Mouse (Mus musculus): ENCODE results near the gene Fam181a. TPM values are rescaled to one million over a fixed set of nuclear protein-coding genes. Genes with fewer than 3 reads are reported as not detected.

Gene Fam181a
- total RNA-seq (2022), result 1 to 10 TPM; 2.0 to 3.3 (median 2.3) TPM

DNA sequence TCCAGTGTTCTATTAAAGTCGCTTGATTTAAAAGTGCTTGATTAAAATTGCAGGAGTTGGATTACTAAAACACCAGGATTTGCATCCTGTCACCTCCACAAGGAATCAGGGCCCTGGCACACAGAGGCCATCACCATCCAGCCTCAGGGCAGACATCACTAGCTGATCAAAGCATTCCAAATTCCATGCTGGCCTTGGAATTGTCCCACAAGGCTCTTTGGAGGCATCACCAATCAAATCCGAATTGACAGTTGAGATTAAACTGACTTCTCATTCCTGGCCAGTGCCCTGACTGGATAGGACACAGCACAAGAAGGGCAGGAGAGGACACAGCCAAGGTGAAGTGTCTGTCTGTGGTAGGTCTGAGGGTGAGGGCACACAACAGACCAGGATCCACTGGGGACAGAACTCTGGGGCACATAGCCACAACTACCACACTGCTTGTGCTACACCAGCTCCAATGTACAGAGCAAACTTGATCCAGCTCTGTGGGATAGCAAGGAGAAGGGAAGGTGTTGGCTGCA is at the start of gene Fam181a:
Fam181a (plus strand) TSS at position 232 of the 524 bp plus-strand sequence.
- DNase-seq (ENCODE audit: low spot score in 2 of 2), result no peak

DNA sequence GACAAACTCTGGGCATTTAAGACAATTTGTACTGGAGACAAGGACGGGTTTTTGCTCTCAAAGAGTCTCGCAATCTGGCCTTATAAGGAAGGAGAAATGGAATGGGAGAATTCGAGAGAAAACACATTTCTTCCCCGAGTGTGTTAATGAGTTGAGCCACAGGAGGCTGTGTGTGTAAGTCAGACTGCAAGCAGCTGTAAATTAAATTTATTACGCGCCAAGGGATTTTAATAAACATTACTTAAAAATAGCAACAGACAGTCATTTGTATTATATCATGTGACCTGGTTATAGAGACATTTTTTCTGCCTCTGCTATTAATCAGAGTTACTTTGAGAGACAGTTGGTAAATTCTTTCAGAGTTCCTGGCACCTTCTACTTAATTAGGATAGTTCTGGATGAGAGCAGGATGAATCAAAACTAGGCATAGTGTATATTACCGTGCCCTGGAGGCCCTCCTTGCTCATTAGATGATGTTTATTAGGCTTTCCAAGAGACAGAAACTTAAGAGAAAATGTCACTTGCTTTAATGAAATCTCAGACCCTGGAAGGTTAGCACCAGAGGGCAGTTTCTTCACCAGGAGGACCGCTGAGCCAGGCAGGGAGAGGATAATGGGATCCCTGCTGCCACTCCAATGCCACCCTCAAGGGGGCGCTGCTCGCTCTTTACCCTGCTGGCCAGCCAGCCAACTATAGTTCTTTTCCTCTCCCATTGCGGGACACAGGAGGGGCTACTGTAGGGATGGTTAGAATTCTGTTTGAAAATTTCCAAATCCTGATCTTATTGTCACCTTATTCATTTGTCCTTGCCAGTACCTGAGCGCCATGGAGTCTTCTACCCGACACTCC is 48.5 kb upstream of the Fam181a start:
- DNase-seq (ENCODE audit: low spot score in 2 of 2), result no peak

DNA sequence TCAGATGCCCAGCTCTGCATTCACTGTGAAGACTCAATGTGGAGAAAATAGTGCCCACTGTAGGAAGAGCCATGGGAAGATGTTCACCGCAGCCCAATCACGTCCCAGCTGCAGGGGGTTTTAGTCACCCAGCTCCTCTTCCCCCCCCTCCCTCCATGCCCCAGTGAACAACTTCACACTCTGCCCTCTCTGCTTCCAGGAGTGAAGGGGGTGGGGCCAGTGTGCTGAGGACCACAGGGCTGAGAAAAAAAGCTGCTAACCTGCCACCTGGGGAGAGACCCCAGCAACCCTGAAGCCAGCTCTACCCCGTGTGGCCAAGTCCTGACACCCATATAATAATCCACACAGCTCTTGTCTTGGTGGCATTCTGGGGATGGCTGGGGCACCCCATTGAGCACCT is 44.2 kb upstream of the Fam181a start:
- DNase-seq (ENCODE audit: low spot score in 2 of 2), result no peak

DNA sequence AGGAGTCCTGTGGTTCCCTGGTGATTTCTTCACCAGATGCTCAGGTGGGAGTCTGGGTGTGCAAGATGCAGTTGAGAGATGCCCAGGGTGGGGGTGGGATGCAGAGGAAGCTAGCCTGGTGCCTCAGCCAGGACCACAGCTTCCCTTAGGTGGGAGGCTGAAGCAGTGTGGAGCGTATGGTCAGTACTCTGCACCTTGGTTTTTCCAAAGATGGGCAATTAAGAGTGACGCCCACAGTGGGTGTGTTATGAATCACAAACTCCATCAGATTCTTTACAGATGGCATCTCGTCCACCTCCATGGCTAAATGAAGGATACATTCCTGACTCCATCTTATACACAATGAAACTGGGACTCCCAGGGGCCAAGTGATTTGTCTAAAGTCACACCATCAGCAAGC is 38.6 kb upstream of the Fam181a start:
- no peak for DNase-seq (ENCODE audit: low spot score in 2 of 2)

DNA sequence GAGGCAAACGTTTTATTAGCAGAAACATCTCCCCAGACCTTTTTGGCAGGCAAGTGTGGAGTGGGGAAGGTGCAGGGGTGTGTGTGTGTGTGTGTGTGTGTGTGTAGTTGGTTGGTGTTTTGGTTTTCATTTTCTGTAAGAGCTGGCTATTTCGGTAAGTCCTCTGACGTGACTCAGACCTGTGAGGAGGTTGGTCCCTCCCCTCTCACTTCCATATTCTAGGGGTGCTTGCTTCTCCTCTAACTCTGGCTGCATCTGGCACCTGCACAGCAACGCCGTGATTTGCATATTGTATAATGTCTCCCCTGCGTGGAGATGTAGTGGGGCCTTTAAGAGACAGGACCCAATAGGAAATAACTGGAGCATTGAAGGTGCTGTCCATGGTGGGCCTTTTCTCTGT is 37.7 kb upstream of the Fam181a start:
- no peak for DNase-seq (ENCODE audit: low spot score in 2 of 2)

- no peak for DNase-seq (ENCODE audit: low spot score in 2 of 2)
Observed at GRCm38 (mm10) chr12:103273732-103274131, 37.0 kb upstream of the Fam181a start.

DNA sequence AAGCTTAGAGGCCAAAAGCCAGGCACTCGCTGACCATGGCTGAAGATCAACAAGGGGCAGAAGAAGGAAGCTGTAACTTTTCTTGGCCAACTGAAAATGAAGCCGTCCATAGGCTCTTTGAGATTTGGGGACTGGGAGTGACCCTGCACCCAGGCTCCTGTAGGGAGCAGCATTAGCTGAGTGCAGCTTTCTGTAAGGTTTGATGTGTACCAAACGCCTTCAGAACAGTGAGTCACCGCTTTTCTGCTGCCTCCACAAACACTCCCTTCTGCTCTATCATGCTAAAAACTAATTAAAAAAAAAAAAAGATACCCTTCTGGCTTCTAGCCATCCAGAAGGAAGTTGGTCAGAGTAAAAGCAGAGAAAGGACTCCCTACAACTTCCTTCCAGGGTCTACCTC is 34.4 kb upstream of the Fam181a start:
- DNase-seq (ENCODE audit: low spot score in 2 of 2), result peak; percentile 38 to 39

DNA sequence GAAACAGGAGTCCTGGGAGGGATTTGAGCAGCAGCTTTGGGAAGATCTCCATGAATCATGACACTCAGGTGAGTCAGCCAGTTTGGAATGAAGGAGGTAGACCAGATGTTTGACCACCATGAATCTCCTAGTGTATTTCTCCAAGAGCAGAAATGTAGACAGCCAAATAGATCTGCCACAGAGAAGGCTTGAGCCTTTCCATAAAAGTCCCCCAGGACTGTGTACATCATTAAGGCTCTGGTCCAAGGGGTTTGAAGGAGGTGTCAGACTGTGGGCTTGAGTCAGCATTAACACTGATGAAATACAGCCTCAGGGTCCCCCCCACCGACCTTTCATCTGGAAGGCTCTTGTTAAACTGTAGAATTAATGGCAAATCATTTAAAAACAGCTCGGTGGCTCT is 29.3 kb upstream of the Fam181a start:
- DNase-seq (ENCODE audit: low spot score in 2 of 2), result no peak

GRCm38 (mm10) chr12:103281912-103282311 is 28.9 kb upstream of the Fam181a start:
- no peak for DNase-seq (ENCODE audit: low spot score in 2 of 2)

- no peak for DNase-seq (ENCODE audit: low spot score in 2 of 2)
Observed at GRCm38 (mm10) chr12:103282936-103283335, 27.8 kb upstream of the Fam181a start.

DNA sequence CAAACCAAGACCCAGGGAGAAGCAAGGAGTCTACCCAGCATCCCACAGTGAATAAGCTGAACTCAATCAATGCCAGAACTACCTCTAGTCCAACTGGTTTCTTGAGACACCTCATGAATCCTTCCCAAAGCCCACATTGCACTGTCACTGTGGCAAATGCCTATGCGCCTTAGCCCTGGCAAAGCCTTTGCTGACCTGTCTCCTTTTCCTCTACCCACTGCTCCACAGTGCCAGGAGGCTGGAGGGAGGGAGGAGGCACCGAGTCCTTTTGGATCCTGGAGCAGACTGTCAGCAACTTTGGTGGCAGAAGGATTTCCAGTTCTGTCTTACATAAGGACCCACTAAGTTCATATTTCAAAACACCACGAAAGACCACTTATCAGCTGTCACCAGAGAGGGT is 27.4 kb upstream of the Fam181a start:
- no peak for DNase-seq (ENCODE audit: low spot score in 2 of 2)

DNA sequence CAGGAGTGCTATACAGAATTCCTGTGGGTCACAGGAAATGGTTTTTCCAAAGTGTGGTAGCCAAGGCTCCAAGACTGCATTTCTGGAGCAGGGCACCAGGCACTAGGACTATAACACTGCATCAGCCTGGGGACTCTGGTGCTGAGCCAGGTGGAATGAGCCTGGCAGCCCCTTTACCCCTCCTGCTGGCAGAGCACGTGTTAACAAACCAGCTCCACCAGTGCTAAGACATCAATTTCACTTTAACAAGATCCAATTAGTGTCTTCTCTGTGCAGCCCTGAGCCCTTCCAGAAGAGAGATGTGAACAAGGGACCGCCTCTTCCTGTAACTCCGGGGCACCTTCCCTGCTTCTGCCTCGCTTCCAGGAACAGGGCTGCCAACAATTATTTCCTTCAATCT is 23.5 kb upstream of the Fam181a start:
- no peak for DNase-seq (ENCODE audit: low spot score in 2 of 2)

- no peak for DNase-seq (ENCODE audit: low spot score in 2 of 2)
Observed at GRCm38 (mm10) chr12:103292366-103292765, 18.4 kb upstream of the Fam181a start.

GRCm38 (mm10) chr12:103296292-103296691 is 14.5 kb upstream of the Fam181a start:
- DNase-seq (ENCODE audit: low spot score in 2 of 2), result no peak

- no peak for DNase-seq (ENCODE audit: low spot score in 2 of 2)
Observed at GRCm38 (mm10) chr12:103300493-103300892, 10.3 kb upstream of the Fam181a start.

DNA sequence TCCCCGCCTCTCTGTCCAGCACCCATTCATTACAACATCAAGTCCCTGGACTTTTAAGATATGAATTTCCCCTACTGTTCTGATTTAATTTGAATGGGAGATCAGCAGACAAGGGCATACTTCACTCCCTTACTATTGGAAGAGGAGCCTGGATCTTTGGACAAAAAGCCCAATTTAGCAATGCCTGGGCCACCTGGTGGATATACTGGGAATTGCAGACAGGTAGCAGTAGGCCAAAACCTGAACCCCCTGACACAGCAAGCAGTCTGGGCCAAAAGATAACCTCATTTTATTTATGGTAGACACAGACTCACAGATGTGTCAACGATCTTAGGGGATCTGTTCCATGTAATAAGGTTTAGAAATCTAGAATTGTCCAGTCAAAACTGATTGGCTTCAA is 9.1 kb upstream of the Fam181a start:
- peak in 1 of 2 experiments; percentile 71 for DNase-seq (ENCODE audit: low spot score in 2 of 2)

DNA sequence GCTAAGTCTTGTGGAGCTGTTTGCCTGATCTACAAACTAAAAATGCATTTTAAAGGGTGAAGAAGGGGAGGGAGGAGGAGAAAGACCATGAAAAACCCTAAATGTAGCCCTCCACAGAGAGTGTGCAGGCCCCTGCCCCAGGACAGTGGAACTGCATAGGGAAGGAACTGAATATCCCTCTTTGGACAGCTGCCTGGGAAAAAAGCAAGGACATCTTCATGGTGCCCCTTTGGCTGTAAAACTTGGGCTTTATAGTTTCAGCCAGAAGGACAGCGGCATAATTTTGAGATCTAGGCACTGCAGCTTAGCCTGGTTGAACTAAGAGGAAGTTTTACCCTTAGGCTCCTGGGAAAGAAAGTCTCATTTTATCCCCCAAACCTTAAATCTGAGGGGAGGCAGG is 7.8 kb upstream of the Fam181a start:
- no peak for DNase-seq (ENCODE audit: low spot score in 2 of 2)

DNA sequence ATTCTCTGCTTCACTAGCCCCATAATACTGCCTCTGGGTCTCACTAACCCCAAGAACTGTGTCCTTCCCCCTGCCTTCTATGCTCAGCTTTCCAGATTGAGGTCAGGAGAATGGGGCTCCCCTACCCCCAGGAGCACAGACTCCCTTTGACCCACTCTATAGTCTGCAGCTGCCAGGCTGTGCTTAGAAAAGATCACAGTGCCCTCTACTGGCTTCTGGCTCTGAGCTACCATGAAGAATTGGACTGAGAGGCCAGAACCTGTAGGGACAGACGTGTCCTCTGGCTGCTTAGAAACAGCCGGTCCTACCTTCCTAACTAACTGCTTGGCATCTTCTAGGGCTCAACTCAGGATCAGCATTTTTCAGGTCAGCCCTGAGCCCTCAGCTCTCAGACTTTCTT is 4.6 kb upstream of the Fam181a start:
- peak in 1 of 2 experiments; percentile 32 for DNase-seq (ENCODE audit: low spot score in 2 of 2)

- DNase-seq (ENCODE audit: low spot score in 2 of 2), result peak in 1 of 2 experiments; percentile 38
Observed at GRCm38 (mm10) chr12:103306720-103307119, 4.1 kb upstream of the Fam181a start.

DNA sequence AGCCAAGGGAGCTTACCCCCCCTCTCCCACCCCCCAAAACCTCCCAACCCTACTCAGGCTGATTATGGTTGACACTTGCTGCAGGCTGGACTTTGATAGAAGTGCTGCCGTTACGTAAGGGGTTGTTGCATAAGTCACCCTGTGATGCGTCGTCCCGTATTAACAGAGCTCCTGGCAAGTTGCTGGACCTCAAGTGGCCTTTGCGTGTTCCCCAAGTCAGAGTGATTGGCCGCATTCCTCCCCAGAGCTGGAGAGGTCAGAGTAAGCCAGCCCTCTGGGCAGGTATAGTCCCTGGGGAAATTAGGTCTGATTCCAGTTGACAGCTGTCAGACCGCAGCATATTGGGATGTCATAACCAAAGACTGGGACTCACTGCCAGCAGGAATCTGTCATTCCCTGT is 1.1 kb downstream of the Fam181a start:
- no peak for DNase-seq (ENCODE audit: low spot score in 2 of 2)

- DNase-seq (ENCODE audit: low spot score in 2 of 2), result no peak
Observed at GRCm38 (mm10) chr12:103313274-103313673, 2.5 kb downstream of the Fam181a start.

DNA sequence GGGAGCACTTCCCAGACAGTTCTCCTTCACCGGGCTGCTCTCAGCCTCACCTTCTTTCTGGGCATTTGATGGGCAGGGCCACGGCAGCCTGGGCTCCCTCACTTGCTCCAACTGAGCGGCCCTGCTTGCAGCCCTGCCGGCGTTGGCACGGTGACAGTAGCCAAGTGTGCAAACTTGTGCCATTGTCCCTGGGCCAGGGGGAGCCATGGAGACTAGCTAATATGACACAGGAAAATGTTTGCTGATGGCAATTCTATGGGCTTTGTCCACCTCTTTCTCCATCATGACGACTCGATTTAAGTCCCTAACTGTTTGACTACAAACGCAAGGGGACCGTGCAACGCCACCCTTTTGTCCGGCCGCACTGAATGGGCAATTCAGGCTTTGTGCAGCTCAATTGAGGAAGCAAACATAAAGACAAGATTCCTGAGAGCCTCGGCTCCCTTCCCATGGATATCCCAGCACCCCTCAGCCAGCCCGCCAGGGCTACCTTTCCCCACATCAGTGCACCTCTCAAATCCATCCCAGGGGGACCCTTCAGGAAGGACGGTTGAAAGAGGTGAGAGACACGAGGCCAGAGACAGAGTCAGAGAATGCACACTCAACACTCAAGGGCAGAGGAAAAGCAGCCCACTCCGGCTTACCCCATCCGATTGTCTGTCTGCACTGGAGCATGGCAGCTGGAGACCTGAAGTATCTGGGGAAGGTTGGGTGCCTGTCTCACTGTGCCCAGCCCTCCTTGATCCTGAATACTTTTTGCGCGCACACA is 3.3 kb downstream of the Fam181a start:
- DNase-seq (ENCODE audit: low spot score in 2 of 2), result peak in 1 of 2 experiments; percentile 39

Data from layer of hippocampus, adult 8-10 months (tissue).